Mouse (Mus musculus): ENCODE results near the gene Fthl17f. TPM values are rescaled to one million over a fixed set of nuclear protein-coding genes. Genes with fewer than 3 reads are reported as not detected.

The Fthl17f gene
- polyA plus RNA-seq, 1 experiment from 2014 or later, result not detected

Other genes with a start within 250 kb of the Fthl17f start
- gene Gm6592, start 219.0 kb upstream of the Fthl17f start, polyA plus RNA-seq (2016; fragmentation: Nextera tagmentation; extraction: Ambion mirVana), result not detected in 2 replicates
- gene Gm5751, start 188.8 kb upstream of the Fthl17f start, polyA plus RNA-seq (2016; fragmentation: Nextera tagmentation; extraction: Ambion mirVana), result not detected in 2 replicates
- gene B630019K06Rik, start 170.6 kb upstream of the Fthl17f start, polyA plus RNA-seq (2016; fragmentation: Nextera tagmentation; extraction: Ambion mirVana), result 15.8 and 16.5 TPM in 2 replicates
- gene Fthl17b, start 100.0 kb upstream of the Fthl17f start, polyA plus RNA-seq (2016; fragmentation: Nextera tagmentation; extraction: Ambion mirVana), result not detected in 2 replicates
- not detected in 2 replicates for gene Fthl17c, start 86.5 kb upstream of the Fthl17f start, polyA plus RNA-seq (2016; fragmentation: Nextera tagmentation; extraction: Ambion mirVana)
- not detected in 2 replicates for gene Fthl17d, start 76.3 kb upstream of the Fthl17f start, polyA plus RNA-seq (2016; fragmentation: Nextera tagmentation; extraction: Ambion mirVana)
- not detected in 2 replicates for gene Fthl17e, start 29.5 kb upstream of the Fthl17f start, polyA plus RNA-seq (2016; fragmentation: Nextera tagmentation; extraction: Ambion mirVana)
- not detected in 2 replicates for gene 4930402K13Rik, start 41.5 kb downstream of the Fthl17f start, polyA plus RNA-seq (2016; fragmentation: Nextera tagmentation; extraction: Ambion mirVana)
- 2.1 and 2.9 TPM in 2 replicates for gene Lancl3, start 136.9 kb downstream of the Fthl17f start, polyA plus RNA-seq (2016; fragmentation: Nextera tagmentation; extraction: Ambion mirVana)
- gene Gm14862, start 193.9 kb downstream of the Fthl17f start, polyA plus RNA-seq (2016; fragmentation: Nextera tagmentation; extraction: Ambion mirVana), result 0.34 and 0.56 TPM in 2 replicates
- gene Xk, start 209.7 kb downstream of the Fthl17f start, polyA plus RNA-seq (2016; fragmentation: Nextera tagmentation; extraction: Ambion mirVana), result 3.2 and 3.3 TPM in 2 replicates
- not detected in 2 replicates for gene H2al1m, start 220.7 kb downstream of the Fthl17f start, polyA plus RNA-seq (2016; fragmentation: Nextera tagmentation; extraction: Ambion mirVana)